Mouse (Mus musculus): ENCODE measurements around the gene Usb1.

Gene Usb1

GRCm38 (mm10) chr8:95331720-95332436 lies at the start of gene Usb1, which contains the start of gene Zfp319:
Gene Usb1, plus strand, starts transcription at chr8:95332284.
Gene Zfp319, minus strand, starts transcription at chr8:95331950.
- DNase-seq: peak; percentile 93

- DNase-seq: no peak
These were observed 42.9 kb upstream of the Usb1 start for GRCm38 (mm10) chr8:95289066-95289650.

- DNase-seq: peak; percentile 18
These were observed 38.9 kb upstream of the Usb1 start for GRCm38 (mm10) chr8:95293172-95293571.

GRCm38 (mm10) chr8:95293891-95294290 lies 38.2 kb upstream of the Usb1 start:
- no peak for DNase-seq

GRCm38 (mm10) chr8:95302410-95302809 lies 29.7 kb upstream of the Usb1 start:
- DNase-seq: no peak

- no peak for DNase-seq
These were observed 26.6 kb upstream of the Usb1 start for GRCm38 (mm10) chr8:95305526-95305925.

GRCm38 (mm10) chr8:95306431-95306830 lies 25.7 kb upstream of the Usb1 start, which contains the start of gene Cngb1:
Gene Cngb1, minus strand, starts transcription at chr8:95306585.
- DNase-seq: no peak

- DNase-seq: no peak
These were observed 21.6 kb upstream of the Usb1 start, which contains the start of gene Tepp for GRCm38 (mm10) chr8:95310342-95310970. Gene Tepp, plus strand, starts transcription at chr8:95310566.

GRCm38 (mm10) chr8:95312836-95313235 lies 19.2 kb upstream of the Usb1 start:
- no peak for DNase-seq

- no peak for DNase-seq
These were observed 18.2 kb upstream of the Usb1 start for GRCm38 (mm10) chr8:95313857-95314256.

GRCm38 (mm10) chr8:95314707-95315106 lies 17.4 kb upstream of the Usb1 start:
- DNase-seq: no peak

GRCm38 (mm10) chr8:95315350-95315749 lies 16.7 kb upstream of the Usb1 start:
- no peak for DNase-seq

GRCm38 (mm10) chr8:95320224-95321139 lies 11.6 kb upstream of the Usb1 start:
- DNase-seq: peak; percentile 56

- DNase-seq: no peak
These were observed 8.9 kb upstream of the Usb1 start for GRCm38 (mm10) chr8:95323201-95323600.

GRCm38 (mm10) chr8:95324646-95325045 lies 7.4 kb upstream of the Usb1 start:
- DNase-seq: no peak

GRCm38 (mm10) chr8:95326822-95327221 lies 5.3 kb upstream of the Usb1 start:
- no peak for DNase-seq

GRCm38 (mm10) chr8:95327866-95328465 lies 4.1 kb upstream of the Usb1 start:
- no peak for DNase-seq

GRCm38 (mm10) chr8:95330367-95330766 lies 1.7 kb upstream of the Usb1 start:
- DNase-seq: no peak

GRCm38 (mm10) chr8:95331156-95331719 lies 846 bp upstream of the Usb1 start:
- no peak for DNase-seq

- DNase-seq: peak; percentile 35
These were observed 534 bp downstream of the Usb1 start for GRCm38 (mm10) chr8:95332437-95333199.

- no peak for DNase-seq
These were observed 3.6 kb downstream of the Usb1 start for GRCm38 (mm10) chr8:95335706-95336105.

Data from cerebellum, adult 9-10 months (tissue).